ENCODE assay signal across 9 mouse cellular contexts in genomic region chr6:72512386-72513070, GRCm38 (mm10). TPM values are rescaled to one million over a fixed set of nuclear protein-coding genes. Genes with fewer than 3 reads are reported as not detected.
DNase-seq lines count a peak whose midpoint lies in the region; ATAC-seq and TF ChIP-seq lines count a peak whose summit lies in the region.
"Had no signal": no experiment of that assay in that cellular context is flagged by ENCODE, and none has a peak within 500 bp of the region (broad histone marks: within the 10 kb centered on the region; RNA-seq: fewer than 3 reads in every experiment).

No protein-coding gene starts in this region.

- H3K4me2 ChIP-seq in heart, embryonic 12.5 days = peak overlapping the region; percentile 73
- peak overlapping the region; percentile 45 for H3K4me2 ChIP-seq in kidney, postnatal 0 days (ENCODE audit: low read length)
- H3K4me2 ChIP-seq in liver, embryonic 11.5 days = peak overlapping the region; percentile 75
- peak overlapping the region; percentile 79 for H3K4me2 ChIP-seq in myocyte (ENCODE audit: low read depth)

- 3% methylated on average over 33 of the region's 33 CpGs for WGBS in heart, embryonic 12.5 days
- WGBS in kidney, postnatal 0 days = 7% methylated on average over 33 of the region's 33 CpGs
- WGBS in liver, embryonic 11.5 days = 6% methylated on average over 33 of the region's 33 CpGs

- no peak overlapping the region for H3ac ChIP-seq in myocyte (ENCODE audit: control insufficient read depth, insufficient read length)

- no peaks in the 10 kb centered on the region for H3K27me3 ChIP-seq in heart, embryonic 12.5 days (replicated peaks)
- H3K27me3 ChIP-seq in kidney, postnatal 0 days (ENCODE audit: insufficient read depth, low read length) = no peaks in the 10 kb centered on the region
- H3K27me3 ChIP-seq in liver, embryonic 11.5 days (replicated peaks; ENCODE audit: control insufficient read depth, insufficient read depth, low read length) = no peaks in the 10 kb centered on the region
- no peaks in the 10 kb centered on the region for H3K27me3 ChIP-seq in myocyte (ENCODE audit: control insufficient read depth, insufficient read depth, insufficient read length)
- H3K27me3 ChIP-seq: Patski had no signal

- no peaks in the 10 kb centered on the region for H3K79me2 ChIP-seq in myocyte (ENCODE audit: control insufficient read depth, insufficient read depth)

- peak overlapping the region; percentile 43 for H3K4me3 ChIP-seq in heart, embryonic 12.5 days
- 0 out of 2 replicates have a peak overlapping the region, but pooled peaks have one; percentile 6 for H3K4me3 ChIP-seq in kidney, postnatal 0 days (replicated peaks; ENCODE audit: low read depth, low read length)
- H3K4me3 ChIP-seq in liver, embryonic 11.5 days (ENCODE audit: low read depth, low read length) = peak overlapping the region; percentile 43
- peak overlapping the region; percentile 15 for H3K4me3 ChIP-seq in myocyte

- H3K9ac ChIP-seq in heart, embryonic 12.5 days = peak overlapping the region; percentile 62
- peak overlapping the region; percentile 47 for H3K9ac ChIP-seq in kidney, postnatal 0 days (ENCODE audit: low read depth, low read length)
- H3K9ac ChIP-seq in liver, embryonic 11.5 days (ENCODE audit: low read depth, low read length) = peak overlapping the region; percentile 74

- ATAC-seq in erythroblast, adult 5-6 weeks (replicated peaks; ENCODE audit: low FRiP score, poor library complexity, severe bottlenecking) = peak; percentile 77
- peak; percentile 93 for ATAC-seq in heart, embryonic 12.5 days (ENCODE audit: insufficient number of reproducible peaks, low FRiP score)
- ATAC-seq in kidney, postnatal 0 days (replicated peaks; ENCODE audit: low FRiP score, low read depth) = peak; percentile 80
- ATAC-seq in liver, embryonic 11.5 days (replicated peaks; ENCODE audit: low FRiP score) = peak; percentile 93
- ATAC-seq: Patski had no signal

- H3K4me1 ChIP-seq in heart, embryonic 12.5 days (replicated peaks) = peaks cover 34% of the 10 kb centered on the region
- peaks cover 22% of the 10 kb centered on the region for H3K4me1 ChIP-seq in kidney, postnatal 0 days (replicated peaks; ENCODE audit: insufficient read depth, low read length)
- H3K4me1 ChIP-seq in liver, embryonic 11.5 days (replicated peaks; ENCODE audit: control insufficient read depth, insufficient read depth, low read length) = peaks cover 25% of the 10 kb centered on the region

- H3K9me3 ChIP-seq in heart, embryonic 12.5 days (replicated peaks) = no peaks in the 10 kb centered on the region
- H3K9me3 ChIP-seq in kidney, postnatal 0 days (replicated peaks; ENCODE audit: low read length) = no peaks in the 10 kb centered on the region
- H3K9me3 ChIP-seq in liver, embryonic 11.5 days (ENCODE audit: control insufficient read depth, low read length) = no peaks in the 10 kb centered on the region

- peak; percentile 73 to 76 for DNase-seq in B cell, adult 2 months
- DNase-seq in brain, embryonic 14.5 days (ENCODE audit: low read depth) = peak; percentile 96
- peak; percentile 81 for DNase-seq in kidney, postnatal 0 days (ENCODE audit: low spot score)
- DNase-seq in liver, embryonic 11.5 days (ENCODE audit: low spot score) = peak; percentile 89
- DNase-seq in spleen, postnatal 4 days (ENCODE audit: low spot score in 2 of 2) = peak; percentile 70 to 84

- 0 out of 2 replicates have a peak, but pooled peaks have one; percentile 22 for TF ChIP-seq POLR2A in brain, embryonic 14.5 days (IDR thresholded peaks at IDR 0.05; ENCODE audit: borderline replicate concordance, extremely low read depth, insufficient read depth, insufficient read length, poor library complexity, severe bottlenecking)
- TF ChIP-seq POLR2A in myocyte (IDR thresholded peaks at IDR 0.05; ENCODE audit: insufficient read length, low read depth) = peak; percentile 39

- H3K27ac ChIP-seq in heart, embryonic 12.5 days (ENCODE audit: poor library complexity, severe bottlenecking) = peak overlapping the region; percentile 78
- peak overlapping the region; percentile 83 for H3K27ac ChIP-seq in kidney, postnatal 0 days
- peak overlapping the region; percentile 84 for H3K27ac ChIP-seq in liver, embryonic 11.5 days (ENCODE audit: low read depth, low read length)

- no peaks in the 10 kb centered on the region for H3K36me3 ChIP-seq in heart, embryonic 12.5 days
- H3K36me3 ChIP-seq in kidney, postnatal 0 days (ENCODE audit: insufficient read depth, low read length) = no peaks in the 10 kb centered on the region
- no peaks in the 10 kb centered on the region for H3K36me3 ChIP-seq in liver, embryonic 11.5 days (ENCODE audit: control insufficient read depth, insufficient read depth, low read length)
- H3K36me3 ChIP-seq in myocyte (ENCODE audit: control insufficient read depth, insufficient read depth) = no peaks in the 10 kb centered on the region

- no peak for TF ChIP-seq CTCF in brain, embryonic 14.5 days (IDR thresholded peaks at IDR 0.05; ENCODE audit: borderline replicate concordance, extremely low read depth, insufficient read depth, insufficient read length)
- no peak for TF ChIP-seq CTCF in kidney, postnatal 0 days (IDR thresholded peaks at IDR 0.05; ENCODE audit: low read depth)

TF ChIP-seq in myocyte, 11 proteins besides CTCF, POLR2A, EP300 and RAD21:
- TF ChIP-seq USF1 (IDR thresholded peaks at IDR 0.05; ENCODE audit: low read depth) (peak; percentile 85), TCF12 (IDR thresholded peaks at IDR 0.05; ENCODE audit: insufficient read depth, poor library complexity, severe bottlenecking) (no peak), MAX (IDR thresholded peaks at IDR 0.05; ENCODE audit: low read depth) (peak; percentile 40), POLR2AphosphoS2 (IDR thresholded peaks at IDR 0.05; ENCODE audit: insufficient read length, low read depth) (peak; percentile 46), SRF (IDR thresholded peaks at IDR 0.05; ENCODE audit: control insufficient read depth, insufficient read length, low read depth) (no peak)

RNA-seq across cellular contexts. Expression of gene Sh2d6, which starts 9.0 kb away (rescaled TPM):
- polyA plus RNA-seq in brain, embryonic 14.5 days (2012; rRNA removed) = 1.2 and 1.5 TPM in 2 replicates
- not detected in 2 replicates for total RNA-seq in erythroblast, adult 5-6 weeks (2015; ENCODE audit: low replicate concordance)
- total RNA-seq in erythroblast, adult 5-6 weeks (2017; ENCODE audit: low replicate concordance) = not detected in 2 replicates
- polyA plus RNA-seq in heart, embryonic 12.5 days (2016; fragmentation: Nextera tagmentation; extraction: Ambion mirVana) = not detected in 2 replicates
- polyA plus RNA-seq in kidney, postnatal 0 days (2015; fragmentation: Nextera tagmentation; extraction: Ambion mirVana) = 0.10 TPM in 1 of 2 replicates, not detected in the other
- polyA plus RNA-seq in liver, embryonic 11.5 days (2014; fragmentation: Nextera tagmentation; extraction: Ambion mirVana) = not detected in 2 replicates
- 1.1 TPM for polyA plus RNA-seq in myocyte (2012; fragmentation: generic; extraction: Trizol)

RNA-seq across cellular contexts. Expression of gene Capg, which starts 31.7 kb away (rescaled TPM):
- 3.4 and 5.3 TPM in 2 replicates for polyA plus RNA-seq in brain, embryonic 14.5 days (2012; rRNA removed)
- 10.2 and 21.1 TPM in 2 replicates for total RNA-seq in erythroblast, adult 5-6 weeks (2015; ENCODE audit: low replicate concordance)
- total RNA-seq in erythroblast, adult 5-6 weeks (2017; ENCODE audit: low replicate concordance) = 22.2 and 29.0 TPM in 2 replicates
- polyA plus RNA-seq in heart, embryonic 12.5 days (2016; fragmentation: Nextera tagmentation; extraction: Ambion mirVana) = 22.5 and 24.7 TPM in 2 replicates
- polyA plus RNA-seq in kidney, postnatal 0 days (2015; fragmentation: Nextera tagmentation; extraction: Ambion mirVana) = 129 and 131 TPM in 2 replicates
- 30.2 and 31.9 TPM in 2 replicates for polyA plus RNA-seq in liver, embryonic 11.5 days (2014; fragmentation: Nextera tagmentation; extraction: Ambion mirVana)
- polyA plus RNA-seq in myocyte (2012; fragmentation: generic; extraction: Trizol) = 394 TPM

Comparison
In these comparisons a context has a peak if more than half of its experiments do, and no peak if none do; other contexts are left out.
1. Peak in every context shown above with its lines: DNase-seq, ATAC-seq, H3K4me3 ChIP-seq and H3K27ac ChIP-seq.